Mouse (Mus musculus): ENCODE measurements around the gene Nol8. TPM values are rescaled to one million over a fixed set of nuclear protein-coding genes. Genes with fewer than 3 reads are reported as not detected.

The Nol8 gene
- polyA plus RNA-seq (2016; fragmentation: Nextera tagmentation; extraction: Ambion mirVana), result 24.7 and 26.9 TPM in 2 replicates

DNA sequence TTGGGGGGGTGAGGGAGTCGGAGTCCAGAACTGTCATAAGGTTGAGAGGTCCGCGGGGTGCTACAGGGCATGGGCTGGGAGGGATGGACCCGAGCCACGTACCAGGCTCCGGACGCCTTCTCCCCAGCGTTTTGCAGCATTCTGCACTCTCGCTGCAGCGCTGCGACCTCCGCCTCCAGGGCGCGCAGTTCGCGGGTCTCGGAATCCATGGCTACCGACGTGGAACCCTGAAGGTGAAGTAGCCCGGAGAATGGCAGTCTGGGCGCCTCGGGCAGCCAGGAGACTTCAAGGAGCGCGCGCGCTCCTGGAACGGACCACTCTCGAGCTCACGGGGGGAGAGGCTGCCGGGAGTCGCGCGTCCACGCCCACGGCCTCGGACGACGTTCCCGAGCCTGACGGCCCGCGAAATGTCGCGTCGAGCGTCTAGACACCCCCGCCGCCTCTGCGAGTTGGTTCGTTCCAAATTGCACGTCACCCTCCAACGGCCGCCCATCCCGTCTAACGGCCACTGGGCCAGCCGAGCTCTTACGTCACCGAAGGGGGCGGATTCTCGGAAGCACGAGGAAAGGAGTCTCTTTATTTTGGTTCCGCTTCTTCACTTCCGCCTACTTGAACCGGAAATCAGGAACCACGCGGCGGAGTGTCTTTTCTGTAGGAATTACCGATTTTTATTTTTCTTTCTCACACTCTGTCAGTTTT, at the start of gene Nol8, which contains the start of gene Cenpp:
Gene Nol8, plus strand, starts transcription at position 598 of the 699 bp plus-strand sequence.
Gene Cenpp, minus strand, starts transcription at position 305 of the 699 bp plus-strand sequence.
- Histone ChIP-seq H3K4me1 (peaks cover 20% of the 10 kb centered on the region), H3K27ac (replicated peaks) (no peak within 1 kb of the TSS), H3K27me3 (no peaks in the 10 kb centered on the region), H3K4me3 (peak within 1 kb of the TSS; percentile 76), H3K4me2 (replicated peaks) (peak within 1 kb of the TSS; percentile 71), H3K9ac (replicated peaks) (peak within 1 kb of the TSS; percentile 66), H3K9me3 (no peaks in the 10 kb centered on the region), H3K36me3 (peaks cover 8% of the 10 kb centered on the region; the same call in 1 of the 2 replicates)
- peak; percentile 99 for ATAC-seq (ENCODE audit: low FRiP score, low read depth)
- under 1% methylated on average over 67 of the region's 68 CpGs for WGBS

GRCm38 (mm10) chr13:49603603-49604002, 49.3 kb upstream of the Nol8 start:
- Histone ChIP-seq H3K4me1 (no peaks in the 10 kb centered on the region), H3K4me3 (no peak overlapping the region), H3K9ac (replicated peaks) (no peak overlapping the region), H3K27me3 (no peaks in the 10 kb centered on the region), H3K27ac (replicated peaks) (no peak overlapping the region), H3K9me3 (no peaks in the 10 kb centered on the region), H3K36me3 (no peaks in the 10 kb centered on the region), H3K4me2 (replicated peaks) (no peak overlapping the region)
- no peak for ATAC-seq (ENCODE audit: low FRiP score, low read depth)

DNA sequence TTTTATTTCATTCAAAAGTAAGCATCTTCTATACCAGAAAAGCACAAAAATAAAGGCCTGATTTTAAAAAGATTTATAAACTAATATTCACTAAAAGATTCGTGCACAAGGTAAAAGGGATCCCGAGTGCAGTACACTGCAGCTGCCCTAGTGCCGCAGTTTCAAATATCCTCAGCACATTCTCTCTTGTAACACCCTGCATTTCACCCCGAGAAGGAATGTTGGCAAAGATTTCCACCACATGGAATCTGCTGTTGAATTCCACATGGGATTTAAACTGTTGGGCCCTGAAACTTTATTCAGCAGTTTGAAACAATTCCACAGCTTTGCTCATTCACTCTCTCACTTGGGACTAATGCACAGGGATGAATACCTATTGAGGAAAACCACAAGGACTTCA, 45.2 kb upstream of the Nol8 start, which contains the start of gene Ogn:
Gene Ogn, plus strand, starts transcription at position 333 of the 400 bp plus-strand sequence.
- H3K4me1 ChIP-seq, result no peaks in the 10 kb centered on the region
- H3K9ac ChIP-seq (replicated peaks), result no peak within 1 kb of the TSS
- no peaks in the 10 kb centered on the region for H3K9me3 ChIP-seq
- H3K36me3 ChIP-seq, result no peaks in the 10 kb centered on the region
- H3K27me3 ChIP-seq, result no peaks in the 10 kb centered on the region
- no peak within 1 kb of the TSS for H3K27ac ChIP-seq (replicated peaks)
- no peak within 1 kb of the TSS for H3K4me3 ChIP-seq
- 79% methylated on average over 4 of the region's 4 CpGs for WGBS
- H3K4me2 ChIP-seq (replicated peaks), result no peak within 1 kb of the TSS
- no peak for ATAC-seq (ENCODE audit: low FRiP score, low read depth)

GRCm38 (mm10) chr13:49608589-49609322, 44.1 kb upstream of the Nol8 start:
- H3K9me3 ChIP-seq, result no peaks in the 10 kb centered on the region
- no peak overlapping the region for H3K27ac ChIP-seq (replicated peaks)
- H3K36me3 ChIP-seq, result no peaks in the 10 kb centered on the region
- H3K4me1 ChIP-seq, result no peaks in the 10 kb centered on the region
- no peak overlapping the region for H3K4me3 ChIP-seq
- no peak for ATAC-seq (ENCODE audit: low FRiP score, low read depth)
- 80% methylated on average over 4 of the region's 4 CpGs for WGBS
- H3K27me3 ChIP-seq, result no peaks in the 10 kb centered on the region
- no peak overlapping the region for H3K4me2 ChIP-seq (replicated peaks)
- no peak overlapping the region for H3K9ac ChIP-seq (replicated peaks)

DNA sequence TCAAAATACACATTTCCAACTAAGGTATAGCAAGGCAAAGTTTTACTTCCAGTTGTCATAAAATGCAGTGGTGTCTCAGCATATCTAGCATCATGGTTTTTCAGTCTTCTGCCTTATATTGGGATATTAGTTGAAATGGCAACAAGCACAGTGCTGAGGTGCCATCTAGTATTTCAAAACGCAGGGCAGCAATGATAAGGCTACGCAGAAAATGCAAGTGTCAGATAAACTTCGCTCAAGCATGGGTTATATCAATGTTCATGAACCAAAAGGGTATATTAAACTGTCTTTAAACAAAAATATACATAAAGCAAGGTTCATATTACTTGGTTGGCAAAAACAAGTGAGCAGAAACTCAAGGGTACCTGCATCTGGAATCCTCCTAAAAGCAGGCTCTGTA, 35.9 kb upstream of the Nol8 start:
- Histone ChIP-seq H3K27me3 (no peaks in the 10 kb centered on the region), H3K4me1 (no peaks in the 10 kb centered on the region), H3K27ac (replicated peaks) (no peak overlapping the region), H3K9me3 (no peaks in the 10 kb centered on the region), H3K36me3 (no peaks in the 10 kb centered on the region), H3K4me3 (no peak overlapping the region), H3K4me2 (replicated peaks) (no peak overlapping the region), H3K9ac (replicated peaks) (no peak overlapping the region)
- no peak for ATAC-seq (ENCODE audit: low FRiP score, low read depth)
- 87% methylated on average over 3 of the region's 3 CpGs for WGBS

- H3K4me2 ChIP-seq (replicated peaks), result no peak overlapping the region
- H3K27ac ChIP-seq (replicated peaks), result no peak overlapping the region
- no peaks in the 10 kb centered on the region for H3K9me3 ChIP-seq
- no peak overlapping the region for H3K4me3 ChIP-seq
- no peak overlapping the region for H3K9ac ChIP-seq (replicated peaks)
- ATAC-seq (ENCODE audit: low FRiP score, low read depth), result no peak
- no peaks in the 10 kb centered on the region for H3K36me3 ChIP-seq
- no peaks in the 10 kb centered on the region for H3K4me1 ChIP-seq
- H3K27me3 ChIP-seq, result no peaks in the 10 kb centered on the region
Observed at GRCm38 (mm10) chr13:49618365-49618764, 34.5 kb upstream of the Nol8 start.

DNA sequence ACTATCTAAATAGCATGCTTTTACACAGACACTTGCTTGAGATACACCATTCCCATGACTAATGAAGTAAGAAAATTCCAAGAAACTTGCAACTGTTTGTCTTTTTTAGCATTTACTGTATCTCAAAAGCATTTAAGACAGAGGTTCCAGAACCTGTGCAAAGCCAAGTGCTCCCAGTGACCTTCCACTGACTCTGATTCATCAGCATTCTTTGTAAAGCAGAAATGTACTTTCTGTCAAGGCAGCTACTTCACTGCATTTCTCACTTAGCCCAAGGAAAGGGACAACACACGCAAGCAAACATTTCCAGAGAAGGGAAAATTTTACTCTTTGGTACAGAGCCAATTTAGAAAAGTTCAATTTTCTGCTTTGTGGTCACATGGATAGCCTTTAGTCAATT, 29.7 kb upstream of the Nol8 start:
- H3K27me3 ChIP-seq, result no peaks in the 10 kb centered on the region
- no peak overlapping the region for H3K4me3 ChIP-seq
- H3K9ac ChIP-seq (replicated peaks), result no peak overlapping the region
- WGBS, result 85% methylated on average over 1 of the region's 1 CpGs
- no peaks in the 10 kb centered on the region for H3K9me3 ChIP-seq
- H3K27ac ChIP-seq (replicated peaks), result no peak overlapping the region
- H3K4me1 ChIP-seq, result no peaks in the 10 kb centered on the region
- no peak overlapping the region for H3K4me2 ChIP-seq (replicated peaks)
- no peaks in the 10 kb centered on the region for H3K36me3 ChIP-seq
- ATAC-seq (ENCODE audit: low FRiP score, low read depth), result no peak

GRCm38 (mm10) chr13:49628167-49628566, 24.7 kb upstream of the Nol8 start:
- no peak overlapping the region for H3K27ac ChIP-seq (replicated peaks)
- H3K4me2 ChIP-seq (replicated peaks), result no peak overlapping the region
- H3K9ac ChIP-seq (replicated peaks), result no peak overlapping the region
- no peaks in the 10 kb centered on the region for H3K9me3 ChIP-seq
- H3K27me3 ChIP-seq, result no peaks in the 10 kb centered on the region
- ATAC-seq (ENCODE audit: low FRiP score, low read depth), result no peak
- no peaks in the 10 kb centered on the region for H3K36me3 ChIP-seq
- no peak overlapping the region for H3K4me3 ChIP-seq
- no peaks in the 10 kb centered on the region for H3K4me1 ChIP-seq

GRCm38 (mm10) chr13:49629076-49629475, 23.8 kb upstream of the Nol8 start:
- no peaks in the 10 kb centered on the region for H3K27me3 ChIP-seq
- ATAC-seq (ENCODE audit: low FRiP score, low read depth), result no peak
- H3K36me3 ChIP-seq, result no peaks in the 10 kb centered on the region
- H3K27ac ChIP-seq (replicated peaks), result no peak overlapping the region
- no peak overlapping the region for H3K4me2 ChIP-seq (replicated peaks)
- H3K9ac ChIP-seq (replicated peaks), result no peak overlapping the region
- H3K4me1 ChIP-seq, result no peaks in the 10 kb centered on the region
- WGBS, result 93% methylated on average over 2 of the region's 2 CpGs
- H3K4me3 ChIP-seq, result no peak overlapping the region
- H3K9me3 ChIP-seq, result no peaks in the 10 kb centered on the region

DNA sequence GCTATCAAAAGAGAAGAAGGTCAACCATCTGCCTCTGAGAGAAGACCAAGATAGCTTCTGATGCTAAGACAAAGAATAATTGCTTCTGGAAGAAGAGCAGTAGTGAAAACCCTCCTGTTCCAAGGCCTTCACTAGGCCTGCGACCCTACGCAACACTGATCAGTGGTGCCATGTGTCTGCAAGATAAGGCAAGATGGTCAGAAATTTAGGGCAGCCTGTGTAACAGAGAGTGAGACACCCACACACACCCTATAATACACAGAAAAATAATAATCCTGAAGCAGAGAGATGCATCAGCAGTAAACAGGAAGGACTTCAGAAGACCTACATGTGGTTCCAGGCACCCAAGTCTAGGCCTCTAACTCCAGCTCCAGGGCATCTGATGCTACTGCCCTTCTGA, 12.9 kb upstream of the Nol8 start:
- Histone ChIP-seq H3K9ac (replicated peaks) (no peak overlapping the region), H3K27ac (replicated peaks) (no peak overlapping the region), H3K9me3 (no peaks in the 10 kb centered on the region), H3K36me3 (no peaks in the 10 kb centered on the region), H3K4me3 (no peak overlapping the region), H3K4me2 (replicated peaks) (no peak overlapping the region), H3K4me1 (no peaks in the 10 kb centered on the region), H3K27me3 (no peaks in the 10 kb centered on the region)
- WGBS, result 94% methylated on average over 2 of the region's 2 CpGs
- no peak for ATAC-seq (ENCODE audit: low FRiP score, low read depth)

GRCm38 (mm10) chr13:49642650-49643049, 10.2 kb upstream of the Nol8 start:
- no peaks in the 10 kb centered on the region for H3K9me3 ChIP-seq
- ATAC-seq (ENCODE audit: low FRiP score, low read depth), result no peak
- no peaks in the 10 kb centered on the region for H3K27me3 ChIP-seq
- no peak overlapping the region for H3K27ac ChIP-seq (replicated peaks)
- H3K4me3 ChIP-seq, result no peak overlapping the region
- no peaks in the 10 kb centered on the region for H3K36me3 ChIP-seq
- H3K9ac ChIP-seq (replicated peaks), result no peak overlapping the region
- no peak overlapping the region for H3K4me2 ChIP-seq (replicated peaks)
- H3K4me1 ChIP-seq, result no peaks in the 10 kb centered on the region
- 88% methylated on average over 6 of the region's 6 CpGs for WGBS

DNA sequence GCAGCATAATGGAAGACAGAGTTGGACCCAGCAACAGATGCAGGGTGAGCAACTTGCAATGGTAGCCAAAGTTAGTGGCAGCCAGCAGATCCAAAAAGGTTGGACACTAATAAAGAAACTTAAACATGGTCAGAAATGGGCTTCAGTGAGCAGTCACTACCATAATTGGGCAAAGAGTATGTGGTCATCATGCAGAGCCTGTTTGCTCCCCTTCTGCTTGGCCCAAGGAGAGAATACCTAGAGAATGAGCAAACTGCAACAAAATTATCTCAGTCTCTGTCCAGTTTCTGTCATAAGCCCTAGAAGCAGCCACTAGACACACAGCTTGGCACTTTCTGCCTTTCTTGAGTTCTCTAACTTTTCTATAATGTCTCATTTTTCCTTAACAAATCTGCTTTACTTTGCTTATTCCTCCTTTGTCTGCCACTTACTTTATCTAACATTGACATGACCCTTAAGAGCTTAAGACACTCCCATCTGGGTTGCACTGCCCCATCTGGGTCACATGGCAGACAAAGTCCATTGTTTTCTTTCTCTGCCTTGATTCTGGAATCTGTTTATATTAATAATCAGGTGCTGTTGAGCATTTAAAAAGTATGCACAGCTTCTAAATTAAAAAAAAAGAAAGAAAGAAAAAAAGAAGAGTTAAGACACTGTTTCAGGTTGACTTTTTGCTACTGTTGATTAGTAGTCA, 9.1 kb upstream of the Nol8 start:
- no peaks in the 10 kb centered on the region for H3K27me3 ChIP-seq
- H3K27ac ChIP-seq (replicated peaks), result no peak overlapping the region
- H3K4me3 ChIP-seq, result no peak overlapping the region
- H3K4me1 ChIP-seq, result no peaks in the 10 kb centered on the region
- no peaks in the 10 kb centered on the region for H3K36me3 ChIP-seq
- no peaks in the 10 kb centered on the region for H3K9me3 ChIP-seq
- no peak overlapping the region for H3K4me2 ChIP-seq (replicated peaks)
- ATAC-seq (ENCODE audit: low FRiP score, low read depth), result no peak
- no peak overlapping the region for H3K9ac ChIP-seq (replicated peaks)
